Mouse (Mus musculus) forebrain, embryonic 11.5 days (tissue): ENCODE results near the gene Zfp740. TPM values are rescaled to one million over a fixed set of nuclear protein-coding genes. Genes with fewer than 3 reads are reported as not detected.

Experiments used
- ATAC-seq: fragments of 200-750 bp; cut with Nextera tagmentation; replicated peaks from 2 replicates; pipeline ENCODE4 v1.8.0; 2017; ENCODE audit warnings: moderate TSS enrichment; ENCODE audit not compliant: low FRiP score
- DNase-seq: peaks from one replicate; pipeline ENCODE4 v3.0.0-alpha.2; 2017; ENCODE audit warnings: low spot score
- H3K27ac ChIP-seq: fragments of 300-500 bp; sonication (generic); 2 replicates; pipeline ENCODE4 v1.5.1; 2014; ENCODE audit warnings: low read depth, low read length
- H3K27me3 ChIP-seq: fragments of 300-500 bp; sonication (generic); 2 replicates; pipeline ENCODE4 v1.6.1; 2014; ENCODE audit warnings: mild to moderate bottlenecking, low read length, mixed read lengths; ENCODE audit not compliant: control insufficient read depth, insufficient read depth
- H3K36me3 ChIP-seq: fragments of 300-500 bp; sonication (generic); 2 replicates; pipeline ENCODE4 v1.6.1; 2014; ENCODE audit warnings: mild to moderate bottlenecking, low read length, moderate library complexity, mixed read lengths; ENCODE audit not compliant: control insufficient read depth, insufficient read depth
- H3K4me1 ChIP-seq: fragments of 300-500 bp; sonication (generic); replicated peaks from 2 replicates; pipeline ENCODE4 v1.6.1; 2014; ENCODE audit warnings: low read length, mixed read lengths; ENCODE audit not compliant: control insufficient read depth, insufficient read depth
- H3K4me2 ChIP-seq: fragments of 300-500 bp; sonication (generic); 2 replicates; pipeline ENCODE4 v1.6.1; 2014; ENCODE audit warnings: low read depth, mild to moderate bottlenecking, low read length, moderate library complexity, mixed read lengths; ENCODE audit not compliant: severe bottlenecking
- H3K4me3 ChIP-seq: fragments of 300-500 bp; sonication (generic); 2 replicates; pipeline ENCODE4 v1.5.1; 2014; ENCODE audit warnings: low read depth, low read length
- H3K9ac ChIP-seq: fragments of 300-500 bp; sonication (generic); 2 replicates; pipeline ENCODE4 v1.6.1; 2014; ENCODE audit warnings: low read length
- H3K9me3 ChIP-seq: fragments of 300-500 bp; sonication (generic); 2 replicates; pipeline ENCODE4 v1.6.1; 2016; ENCODE audit warnings: low read length, mixed read lengths; ENCODE audit not compliant: control insufficient read depth
- WGBS: fragments of 180-500 bp; shearing (Covaris S2); extraction: QIAGEN DNeasy Blood & Tissue Kit; methylation state at CpG from one replicate; pipeline ENCODE4 v1.1.7; 2014; 5-methylcytosine and 5-hydroxymethylcytosine counted together
- polyA plus RNA-seq: library from polyadenylated mRNA; unstranded; fragments of >200 nt; fragmentation: Nextera tagmentation; extraction: Ambion mirVana; gene quantifications from 2 replicates; pipeline ENCODE4 v1.2.1, GENCODE M21; 2014

Gene Zfp740
- polyA plus RNA-seq, 1 experiment from 2014 or later, result 79.8 TPM

DNA sequence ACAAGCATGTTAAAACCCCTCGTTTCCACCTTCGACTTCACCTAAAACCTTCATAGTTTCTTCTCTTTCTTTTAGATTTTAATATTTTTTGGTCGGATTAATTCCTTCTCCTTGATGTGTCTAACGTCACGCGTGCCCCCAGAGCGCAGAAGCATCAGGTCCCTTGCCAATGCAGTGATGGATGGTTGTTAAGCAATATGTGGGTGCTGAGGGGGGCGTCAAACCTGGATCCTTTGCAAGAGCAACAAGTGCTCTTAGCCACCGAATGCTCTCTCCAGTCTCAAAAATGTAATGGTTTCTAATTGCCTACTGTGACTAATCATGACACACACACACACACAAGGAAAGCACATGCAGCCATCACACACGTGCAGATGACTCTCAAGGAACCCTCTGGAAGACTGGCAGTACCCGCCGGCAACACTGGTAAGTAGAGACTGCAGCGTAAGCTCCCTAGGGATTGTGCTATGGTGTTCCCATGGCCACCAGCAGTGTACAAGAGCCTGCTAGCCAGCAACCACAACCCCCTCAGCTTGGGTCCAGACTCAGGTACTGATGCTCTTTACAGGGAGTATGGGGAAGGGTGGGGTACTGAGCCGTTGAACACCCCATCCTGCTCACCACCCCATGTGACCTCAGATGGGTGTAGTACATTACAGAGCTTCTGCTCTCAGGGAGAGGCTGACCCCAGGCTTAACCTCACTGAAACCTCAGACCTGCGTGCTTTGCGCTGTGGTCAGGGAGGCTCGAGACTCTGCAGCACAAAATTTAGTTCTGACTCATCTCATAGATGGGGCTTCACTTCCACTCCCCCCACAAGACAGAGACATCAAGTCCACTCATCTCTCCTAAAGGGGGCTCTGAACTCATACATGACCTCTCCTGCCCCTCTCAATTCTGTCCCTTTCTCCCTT is 27.6 kb downstream of the Zfp740 start:
- Histone ChIP-seq H3K4me2 (no peak overlapping the region), H3K27me3 (no peaks in the 10 kb centered on the region; the same call in 1 of the 2 replicates), H3K4me1 (peaks cover 7% of the 10 kb centered on the region), H3K9me3 (no peaks in the 10 kb centered on the region), H3K36me3 (no peaks in the 10 kb centered on the region), H3K27ac (no peak overlapping the region), H3K9ac (no peak overlapping the region), H3K4me3 (no peak overlapping the region)
- WGBS, result 83% methylated on average over 17 of the region's 17 CpGs
- ATAC-seq (no peak), DNase-seq (no peak)

DNA sequence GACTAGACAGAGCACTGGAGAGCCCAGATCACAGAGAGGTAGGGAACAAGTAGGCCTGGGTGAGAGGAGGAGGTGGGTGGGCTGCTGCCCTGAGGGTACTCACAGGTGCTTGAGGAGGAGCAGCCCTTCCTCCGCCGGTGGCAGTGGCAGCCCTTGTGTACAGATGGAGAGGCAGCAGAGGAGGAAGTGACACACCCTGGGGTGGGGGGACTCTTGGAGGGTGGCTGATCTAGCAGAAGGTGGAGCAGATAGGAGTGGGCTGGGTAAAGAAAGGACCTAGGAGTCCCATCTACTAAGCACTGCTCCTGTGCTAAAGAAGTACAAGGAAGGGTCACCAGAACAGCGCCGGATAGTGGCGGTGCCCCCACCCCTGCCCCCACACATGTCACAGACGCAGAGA is 28.7 kb downstream of the Zfp740 start, which contains the start of gene Itgb7:
Itgb7 (minus strand) TSS at position 197 of the 400 bp plus-strand sequence.
- Histone ChIP-seq H3K4me3 (no peak within 1 kb of the TSS), H3K27me3 (no peaks in the 10 kb centered on the region; the same call in 1 of the 2 replicates), H3K9ac (no peak within 1 kb of the TSS), H3K4me1 (peaks cover 10% of the 10 kb centered on the region), H3K27ac (no peak within 1 kb of the TSS), H3K4me2 (no peak within 1 kb of the TSS), H3K36me3 (no peaks in the 10 kb centered on the region), H3K9me3 (no peaks in the 10 kb centered on the region)
- ATAC-seq (no peak), DNase-seq (no peak)
- WGBS, result 61% methylated on average over 6 of the region's 6 CpGs

DNA sequence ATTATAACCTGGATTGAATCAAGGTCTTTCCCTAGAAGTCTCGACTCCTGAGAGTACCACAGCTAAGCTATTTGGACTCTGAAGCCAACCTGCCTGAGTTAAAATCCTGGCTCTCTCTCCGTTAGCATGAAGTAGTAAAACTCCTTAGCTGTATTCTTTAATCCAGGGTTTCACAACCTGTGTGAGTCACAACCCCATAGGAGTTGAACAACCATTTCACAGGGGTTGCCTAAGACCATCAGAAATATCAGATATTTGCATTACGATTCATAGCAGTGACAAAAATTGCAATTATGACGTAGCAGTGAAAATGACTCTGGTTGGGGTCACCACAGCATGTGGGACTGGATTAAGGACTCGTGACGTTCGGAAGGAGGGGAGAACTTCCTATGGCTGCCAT is 29.7 kb downstream of the Zfp740 start:
- H3K36me3 ChIP-seq, result no peaks in the 10 kb centered on the region
- no peak overlapping the region for H3K27ac ChIP-seq
- DNase-seq, result no peak
- H3K27me3 ChIP-seq, result no peaks in the 10 kb centered on the region; the same call in 1 of the 2 replicates
- H3K4me2 ChIP-seq, result no peak overlapping the region
- H3K4me3 ChIP-seq, result no peak overlapping the region
- no peak for ATAC-seq
- H3K4me1 ChIP-seq, result peaks cover 10% of the 10 kb centered on the region
- WGBS, result 90% methylated on average over 7 of the region's 7 CpGs
- H3K9ac ChIP-seq, result no peak overlapping the region
- no peaks in the 10 kb centered on the region for H3K9me3 ChIP-seq

DNA sequence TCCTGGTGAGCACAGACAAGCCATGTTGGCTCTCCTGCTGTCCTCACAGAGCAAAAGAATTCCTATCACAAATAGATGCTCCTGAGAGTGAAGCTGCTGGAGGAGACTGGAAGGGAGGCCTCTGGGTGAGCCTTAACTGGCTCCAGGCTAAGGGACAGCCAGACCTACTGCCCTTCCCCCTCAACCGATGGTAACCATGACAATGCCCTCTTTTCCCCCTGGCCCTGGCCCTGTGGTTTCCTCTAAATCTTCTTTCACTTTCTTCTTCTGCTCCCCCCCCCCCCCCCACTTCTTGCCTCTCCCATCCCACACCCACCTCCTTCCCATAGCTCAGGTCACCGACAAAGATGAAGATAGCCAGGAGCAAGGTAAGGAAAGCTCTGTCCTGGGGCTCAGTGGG is 30.8 kb downstream of the Zfp740 start:
- H3K9ac ChIP-seq, result no peak overlapping the region
- no peaks in the 10 kb centered on the region for H3K36me3 ChIP-seq
- no peak overlapping the region for H3K27ac ChIP-seq
- peaks cover 10% of the 10 kb centered on the region for H3K4me1 ChIP-seq
- DNase-seq, result no peak
- no peak overlapping the region for H3K4me2 ChIP-seq
- ATAC-seq, result no peak
- H3K4me3 ChIP-seq, result no peak overlapping the region
- no peaks in the 10 kb centered on the region; the same call in 1 of the 2 replicates for H3K27me3 ChIP-seq
- 26% methylated on average over 2 of the region's 2 CpGs for WGBS
- H3K9me3 ChIP-seq, result no peaks in the 10 kb centered on the region

DNA sequence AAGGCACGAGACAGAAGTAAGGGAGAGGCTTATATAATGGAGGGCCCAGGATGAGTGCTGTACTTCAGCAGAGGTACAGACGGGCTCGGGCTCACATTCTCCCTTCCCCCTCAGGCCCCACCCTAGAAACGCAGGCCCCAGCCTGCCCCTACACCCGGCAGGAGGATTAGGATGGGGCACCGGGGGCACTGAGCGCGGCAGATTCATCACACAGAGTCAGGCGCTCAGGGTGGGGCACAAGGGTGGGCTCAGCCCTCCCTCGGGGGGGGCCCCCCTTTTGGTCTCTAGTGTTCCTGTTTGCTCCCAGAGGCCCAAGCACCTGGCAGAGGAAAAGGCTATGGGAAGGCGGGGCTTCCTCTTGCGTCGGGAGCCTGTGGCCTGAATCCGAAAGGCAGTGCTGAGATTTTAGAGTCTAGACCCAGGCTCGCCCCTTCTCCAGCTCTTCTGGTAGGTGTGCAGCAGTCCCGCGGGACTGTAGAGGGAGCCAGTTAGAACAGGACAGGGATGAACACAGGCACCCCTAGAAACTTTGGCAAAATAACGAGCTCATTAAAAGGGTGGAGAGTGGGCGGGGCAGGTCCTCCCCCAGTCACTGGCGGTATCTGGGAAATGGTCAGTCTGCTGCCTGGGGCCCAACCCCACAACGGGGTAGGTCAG is 32.5 kb downstream of the Zfp740 start:
- 0 out of 2 replicates have a peak overlapping the region, but pooled peaks have one; percentile 11 for H3K4me3 ChIP-seq
- DNase-seq (no peak), ATAC-seq (peak; percentile 60)
- peak overlapping the region; percentile 44 for H3K9ac ChIP-seq
- 23% methylated on average over 21 of the region's 21 CpGs for WGBS
- no peaks in the 10 kb centered on the region for H3K27me3 ChIP-seq
- H3K9me3 ChIP-seq, result no peaks in the 10 kb centered on the region
- 0 out of 2 replicates have a peak overlapping the region, but pooled peaks have one; percentile 25 for H3K27ac ChIP-seq
- H3K4me1 ChIP-seq, result peaks cover 10% of the 10 kb centered on the region
- H3K4me2 ChIP-seq, result peak overlapping the region; percentile 34
- H3K36me3 ChIP-seq, result no peaks in the 10 kb centered on the region

DNA sequence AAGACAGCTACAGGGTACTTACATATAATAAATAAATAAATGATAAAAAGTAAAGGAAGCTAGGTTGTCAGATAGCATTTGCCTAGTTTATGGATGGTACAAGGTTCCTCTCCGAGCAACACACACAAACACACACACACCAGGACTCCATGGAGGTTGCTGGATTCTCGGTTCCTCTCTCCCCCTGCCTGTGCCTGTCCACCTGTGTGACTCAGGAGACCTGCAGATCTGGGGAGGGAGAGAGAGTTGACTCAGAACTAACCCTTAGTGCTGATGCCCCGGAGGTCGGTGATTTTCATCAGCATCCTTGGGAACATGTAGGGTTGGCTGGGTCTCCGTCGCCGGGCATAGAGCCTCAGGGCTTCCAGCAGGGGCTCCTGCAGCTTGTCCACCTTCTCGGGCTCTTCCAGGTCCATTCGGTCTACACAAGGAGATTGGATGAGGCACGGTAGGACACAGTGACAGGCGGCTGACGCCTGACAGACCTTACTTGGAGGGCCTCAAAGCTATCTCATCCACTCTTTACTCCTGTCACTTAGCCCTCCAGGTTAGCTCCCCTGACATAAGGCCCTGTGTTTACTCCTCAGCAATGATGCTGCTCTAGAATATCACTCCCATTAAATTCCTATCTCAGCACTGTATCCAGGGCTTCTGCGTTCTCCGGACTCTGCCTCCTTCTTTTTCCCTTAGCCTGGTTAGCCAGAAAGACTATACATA is 35.7 kb downstream of the Zfp740 start:
- H3K4me2 ChIP-seq, result no peak overlapping the region
- H3K27me3 ChIP-seq, result peaks cover 6% of the 10 kb centered on the region
- no peaks in the 10 kb centered on the region for H3K36me3 ChIP-seq
- 87% methylated on average over 14 of the region's 14 CpGs for WGBS
- H3K27ac ChIP-seq, result no peak overlapping the region
- peaks cover 16% of the 10 kb centered on the region for H3K4me1 ChIP-seq
- H3K9me3 ChIP-seq, result no peaks in the 10 kb centered on the region
- H3K9ac ChIP-seq, result no peak overlapping the region
- DNase-seq (no peak), ATAC-seq (no peak)
- H3K4me3 ChIP-seq, result no peak overlapping the region

DNA sequence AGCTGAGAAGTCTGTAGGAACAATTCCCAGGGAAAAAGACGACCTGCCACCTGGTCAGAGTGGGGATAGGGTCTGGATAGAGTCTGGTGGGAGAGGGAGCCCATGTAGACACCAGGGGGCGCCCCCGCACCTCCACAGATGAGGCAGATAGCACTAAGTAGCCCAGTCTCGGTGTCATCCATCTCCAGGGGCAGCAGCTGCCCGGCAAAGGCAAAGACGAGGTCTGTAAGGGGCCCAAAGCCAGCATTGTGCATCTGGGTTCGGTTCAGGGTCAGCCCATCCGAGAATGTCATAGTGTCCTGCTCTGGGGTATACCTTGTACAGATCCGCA is 36.2 kb downstream of the Zfp740 start:
- 11% methylated on average over 9 of the region's 9 CpGs for WGBS
- Histone ChIP-seq H3K27me3 (peaks cover 11% of the 10 kb centered on the region), H3K27ac (no peak overlapping the region), H3K36me3 (no peaks in the 10 kb centered on the region), H3K9me3 (no peaks in the 10 kb centered on the region), H3K4me3 (no peak overlapping the region), H3K4me2 (no peak overlapping the region), H3K9ac (no peak overlapping the region), H3K4me1 (peaks cover 18% of the 10 kb centered on the region)
- DNase-seq (peak; percentile 92), ATAC-seq (peak; percentile 79)

DNA sequence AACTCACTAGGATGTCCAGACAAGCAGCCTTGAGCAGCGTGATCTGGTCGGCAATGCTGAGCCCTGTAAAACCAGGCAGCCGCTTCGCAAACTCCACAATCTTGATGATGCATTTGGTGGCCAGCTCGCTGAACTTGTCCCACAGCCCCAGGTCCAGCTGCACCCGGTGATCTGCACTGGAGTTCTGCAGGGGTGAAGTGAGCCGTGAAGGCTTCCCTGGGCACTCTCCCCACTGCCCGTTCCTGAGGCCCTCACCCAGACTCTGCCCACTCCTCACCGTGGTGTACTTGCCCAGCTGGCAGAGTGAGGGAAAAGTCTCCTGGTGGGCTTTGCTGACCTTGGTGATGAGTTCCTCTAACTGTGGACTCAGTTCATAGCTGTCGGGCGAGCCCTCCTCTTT is 36.8 kb downstream of the Zfp740 start:
- H3K4me2 ChIP-seq, result no peak overlapping the region
- ATAC-seq (no peak), DNase-seq (no peak)
- no peaks in the 10 kb centered on the region for H3K36me3 ChIP-seq
- H3K27me3 ChIP-seq, result peaks cover 17% of the 10 kb centered on the region
- H3K9ac ChIP-seq, result no peak overlapping the region
- H3K4me1 ChIP-seq, result peaks cover 18% of the 10 kb centered on the region
- H3K4me3 ChIP-seq, result no peak overlapping the region
- H3K27ac ChIP-seq, result no peak overlapping the region
- no peaks in the 10 kb centered on the region for H3K9me3 ChIP-seq
- 86% methylated on average over 11 of the region's 11 CpGs for WGBS
